Mouse (Mus musculus) olfactory bulb, adult 2 months (tissue): Measurements from ENCODE around the gene Pcbp4. TPM values are rescaled to one million over a fixed set of nuclear protein-coding genes. Genes with fewer than 3 reads are reported as not detected.

Experiments
- H3K27ac ChIP-seq: fragments of 200-500 bp; 2 replicates; pipeline ENCODE4 v1.5.1; 2012; ENCODE audit warnings: low read depth, low read length; ENCODE audit not compliant: insufficient read depth
- H3K4me1 ChIP-seq: fragments of 200-500 bp; 2 replicates; pipeline ENCODE4 v1.6.1; 2012; ENCODE audit warnings: low read length; ENCODE audit not compliant: control insufficient read depth, insufficient read depth
- H3K4me3 ChIP-seq: fragments of 200-500 bp; 2 replicates; pipeline ENCODE4 v1.5.1; 2012; ENCODE audit warnings: mild to moderate bottlenecking, low read depth, low read length, moderate library complexity; ENCODE audit not compliant: insufficient read depth
- CTCF ChIP-seq: fragments of 200-500 bp; IDR thresholded peaks from 2 replicates; pipeline ENCODE4 v1.5.1; 2012; ENCODE audit warnings: low read depth, mild to moderate bottlenecking, low read length, moderate library complexity; ENCODE audit not compliant: insufficient read depth
- POLR2A ChIP-seq: fragments of 200-500 bp; IDR thresholded peaks from 2 replicates; pipeline ENCODE4 v1.6.1; 2012; ENCODE audit warnings: mild to moderate bottlenecking, low read depth, low read length, moderate library complexity; ENCODE audit not compliant: insufficient read depth
- WGBS: fragments of 180-500 bp; shearing (Covaris S2); methylation state at CpG from one replicate; pipeline ENCODE4 v1.1.7; 2018; 5-methylcytosine and 5-hydroxymethylcytosine counted together
- polyA plus RNA-seq: library from polyadenylated mRNA; stranded (reverse); fragments of >200 nt; gene quantifications from 2 replicates; pipeline ENCODE4 v1.2.4, GENCODE M21; 2012; ENCODE audit warnings: low replicate concordance; ENCODE audit not compliant: missing spikeins, insufficient read depth, insufficient read length

Pcbp4 gene
- polyA plus RNA-seq, 1 experiment, result not detected

- peaks cover 46% of the 10 kb centered on the region for H3K4me1 ChIP-seq
- WGBS, result 11% methylated on average over 6 of the region's 6 CpGs
Measured at GRCm38 (mm10) chr9:106474456-106474855, 21.4 kb downstream of the Pcbp4 start.

DNA sequence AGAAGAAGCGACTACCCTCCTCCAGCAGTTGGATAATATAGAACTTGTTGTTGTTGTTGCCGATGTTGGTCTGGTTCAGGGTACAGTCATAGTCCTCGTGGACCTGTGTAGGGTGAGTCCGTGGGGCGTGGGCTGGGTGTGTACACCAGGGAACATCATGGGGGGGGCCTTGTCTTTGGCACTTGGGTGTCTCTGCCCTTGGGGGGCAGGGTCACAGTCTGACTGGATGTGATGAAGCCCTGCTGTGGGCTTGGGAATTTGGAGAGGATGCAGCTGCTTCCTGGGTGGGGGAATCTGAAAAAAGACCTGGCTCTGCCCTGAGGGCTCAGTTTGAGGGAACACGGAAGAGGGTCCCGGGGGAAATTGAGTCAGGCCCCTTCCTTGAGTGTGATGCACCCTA, 22.0 kb downstream of the Pcbp4 start:
- peaks cover 46% of the 10 kb centered on the region for H3K4me1 ChIP-seq
- WGBS, result 67% methylated on average over 7 of the region's 7 CpGs
- H3K27ac ChIP-seq, result no peak overlapping the region
- no peak overlapping the region for H3K4me3 ChIP-seq
- TF ChIP-seq POLR2A (no peak), CTCF (no peak)

More at GRCm38 (mm10) chr9:106474456-106474855, 21.4 kb downstream of the Pcbp4 start:
- TF ChIP-seq CTCF (peak; percentile 45; the same call in 1 of the 2 replicates), POLR2A (no peak)
- H3K4me3 ChIP-seq, result no peak overlapping the region
- no peak overlapping the region for H3K27ac ChIP-seq

GRCm38 (mm10) chr9:106475663-106476001, 22.5 kb downstream of the Pcbp4 start, which contains the start of gene Rrp9:
Gene Rrp9 (plus strand): TSS chr9:106475963.
- no peak for TF ChIP-seq CTCF
- TF ChIP-seq POLR2A, result no peak
- 86% methylated on average over 10 of the region's 10 CpGs for WGBS
- Histone ChIP-seq H3K27ac (no peak within 1 kb of the TSS), H3K4me3 (no peak within 1 kb of the TSS), H3K4me1 (peaks cover 46% of the 10 kb centered on the region)

DNA sequence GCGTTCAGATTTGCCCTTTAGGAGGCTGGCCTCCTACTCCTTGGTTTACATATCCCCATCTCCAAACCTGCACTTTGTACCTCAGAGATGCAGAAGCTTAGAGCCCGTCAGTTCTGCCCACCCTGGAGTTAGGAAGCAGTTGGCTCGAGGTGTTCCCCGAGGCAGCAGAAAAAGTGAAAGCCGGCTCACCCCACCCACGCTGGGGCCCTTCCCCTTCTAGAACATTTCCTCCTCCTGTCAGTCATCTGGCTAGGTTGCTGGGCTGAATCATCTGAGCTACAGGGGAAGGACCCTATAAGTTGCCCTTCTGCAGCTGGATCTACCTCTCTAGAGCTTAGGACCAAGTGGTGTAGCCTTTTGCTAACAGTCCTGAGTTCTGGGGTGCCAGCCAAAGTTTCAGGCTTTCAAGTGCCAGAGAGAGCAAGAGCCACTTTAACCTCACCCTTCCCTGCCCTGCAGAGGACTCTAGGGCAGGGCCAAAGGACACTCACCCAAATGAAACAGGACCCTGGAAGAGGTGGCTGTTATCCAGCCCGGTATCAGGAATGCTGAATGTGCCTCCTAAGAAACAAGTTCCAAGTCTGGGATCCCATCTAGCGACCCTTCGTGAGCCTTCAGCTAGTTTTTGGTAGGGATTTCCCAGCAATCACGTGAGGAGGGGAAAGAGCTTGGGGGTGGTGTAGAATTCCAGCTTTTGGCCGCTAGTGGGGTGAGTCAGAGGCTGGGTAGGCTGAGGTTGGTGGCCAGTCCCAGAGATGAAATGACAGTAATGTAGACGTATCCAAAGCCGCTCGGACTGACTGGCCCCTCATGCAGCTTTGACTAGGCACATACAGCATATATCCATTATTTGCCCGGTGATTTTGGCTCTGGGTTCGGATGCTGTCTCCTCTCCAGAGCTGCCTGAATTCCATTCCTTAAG, 23.2 kb downstream of the Pcbp4 start:
- no peak overlapping the region for H3K4me3 ChIP-seq
- WGBS, result 21% methylated on average over 16 of the region's 16 CpGs
- TF ChIP-seq CTCF (no peak), POLR2A (no peak)
- no peak overlapping the region for H3K27ac ChIP-seq
- peaks cover 43% of the 10 kb centered on the region for H3K4me1 ChIP-seq

- WGBS, result under 1% methylated on average over 41 of the region's 41 CpGs
- TF ChIP-seq POLR2A (peak; percentile 43; the same call in 1 of the 2 replicates), CTCF (peak; percentile 81)
- Histone ChIP-seq H3K4me3 (peak within 1 kb of the TSS; percentile 56), H3K4me1 (peaks cover 36% of the 10 kb centered on the region), H3K27ac (no peak within 1 kb of the TSS)
Measured at GRCm38 (mm10) chr9:106476924-106477484, 23.9 kb downstream of the Pcbp4 start, which contains the start of gene Parp3. Gene Parp3 (minus strand): TSS chr9:106476949.

DNA sequence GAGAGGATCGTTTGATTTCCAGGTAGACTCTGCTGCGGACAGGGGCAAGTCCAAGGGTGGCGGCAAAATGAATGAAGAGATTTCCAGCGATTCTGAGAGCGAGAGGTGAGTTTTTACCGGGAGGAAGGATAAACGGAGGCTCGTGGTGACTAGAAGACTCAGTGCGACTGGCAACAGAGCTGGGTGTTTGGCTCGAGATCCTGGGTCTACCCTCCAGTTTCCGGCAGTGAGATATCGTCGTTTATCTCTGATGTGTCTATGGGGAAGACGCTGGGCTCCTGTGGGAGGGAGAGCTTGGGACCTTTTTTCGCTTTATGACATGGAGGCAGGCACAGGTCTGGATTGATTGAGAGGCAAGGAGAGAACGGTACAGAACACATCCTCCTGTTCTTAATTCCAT, 24.6 kb downstream of the Pcbp4 start:
- TF ChIP-seq CTCF (no peak), POLR2A (no peak)
- no peak overlapping the region for H3K27ac ChIP-seq
- WGBS, result 3% methylated on average over 16 of the region's 16 CpGs

DNA sequence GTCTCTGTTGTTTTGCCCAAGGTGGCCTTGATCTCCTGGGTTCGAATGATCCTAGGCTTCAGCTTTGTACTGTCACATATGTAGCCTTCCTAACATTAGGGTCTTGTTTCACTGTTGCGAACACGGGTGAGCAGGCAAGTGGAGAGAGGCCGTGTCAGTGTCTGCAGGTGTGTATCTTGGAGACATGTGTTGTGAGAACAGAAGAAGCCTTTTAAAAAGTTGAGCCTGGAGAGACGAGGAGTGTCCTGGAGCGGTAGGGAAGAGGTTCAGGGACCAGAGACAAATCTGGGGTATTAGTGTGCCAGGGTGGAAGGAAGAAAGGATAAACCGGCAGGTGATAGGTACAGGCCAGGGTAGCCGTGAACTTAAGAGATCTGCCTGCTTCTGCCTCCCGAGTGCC, 25.0 kb downstream of the Pcbp4 start:
- Histone ChIP-seq H3K27ac (no peak overlapping the region), H3K4me1 (peaks cover 30% of the 10 kb centered on the region), H3K4me3 (peak overlapping the region; percentile 56)
- WGBS, result 81% methylated on average over 9 of the region's 9 CpGs
- TF ChIP-seq POLR2A (no peak), CTCF (no peak)

More for the DNA sequence above, 24.6 kb downstream of the Pcbp4 start:
- H3K4me3 ChIP-seq, result peak overlapping the region; percentile 56
- H3K4me1 ChIP-seq, result peaks cover 31% of the 10 kb centered on the region

GRCm38 (mm10) chr9:106480541-106480940, 27.4 kb downstream of the Pcbp4 start:
- Histone ChIP-seq H3K4me3 (no peak overlapping the region), H3K27ac (no peak overlapping the region), H3K4me1 (peaks cover 18% of the 10 kb centered on the region)
- 94% methylated on average over 7 of the region's 7 CpGs for WGBS
- TF ChIP-seq POLR2A (no peak), CTCF (no peak)

- Histone ChIP-seq H3K4me1 (peaks cover 13% of the 10 kb centered on the region), H3K27ac (no peak overlapping the region), H3K4me3 (no peak overlapping the region)
- WGBS, result 95% methylated on average over 15 of the region's 15 CpGs
- no peak for TF ChIP-seq POLR2A
- no peak for TF ChIP-seq CTCF
Measured at GRCm38 (mm10) chr9:106481075-106481474, 28.0 kb downstream of the Pcbp4 start.
